Comparison of ENCODE assay signal across 19 mouse cellular contexts in the genomic region with DNA sequence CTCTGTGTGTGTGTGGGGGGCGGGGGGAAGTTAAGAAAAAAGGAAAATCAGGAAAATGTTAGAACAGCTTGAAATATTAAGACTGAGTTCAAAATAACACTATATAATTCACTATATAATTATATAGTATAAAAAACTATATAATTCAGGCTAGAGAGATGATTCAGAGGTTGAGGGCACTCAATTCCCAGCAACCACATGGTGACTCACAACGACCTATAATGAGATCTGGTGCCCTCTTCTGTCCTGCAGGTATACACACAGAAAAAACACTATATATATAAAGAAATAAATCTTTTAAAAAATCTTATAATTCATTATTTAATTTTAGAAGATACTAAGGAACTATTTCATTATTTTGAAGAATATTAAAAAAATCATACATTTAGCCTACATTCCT.
"Had no signal": no experiment of that assay in that cellular context is flagged by ENCODE, and none has a peak within 500 bp of the region (broad histone marks: within the 10 kb centered on the region; RNA-seq: fewer than 3 reads in every experiment).

No protein-coding gene starts in this region.

- ATAC-seq: liver, postnatal 0 days; lung, postnatal 0 days; midbrain, embryonic 16.5 days had no signal

- H3K9ac ChIP-seq: liver, embryonic 15.5 days; liver, postnatal 0 days; lung, embryonic 15.5 days; midbrain, embryonic 12.5 days; neural tube, embryonic 13.5 days; neural tube, embryonic 15.5 days; stomach, embryonic 15.5 days had no signal

- DNase-seq: liver, postnatal 0 days; lung, adult 2 months; lung, postnatal 4 days; midbrain, embryonic 14.5 days; right cerebral cortex, postnatal 14 days; thymus, adult 2 months; thymus, postnatal 14 days; thymus, postnatal 36 days had no signal

- H3K4me2 ChIP-seq: liver, embryonic 15.5 days; lung, embryonic 15.5 days; midbrain, embryonic 12.5 days; neural tube, embryonic 13.5 days; neural tube, embryonic 15.5 days; stomach, embryonic 15.5 days had no signal

- H3K4me1 ChIP-seq: liver, embryonic 15.5 days; lung, embryonic 15.5 days; midbrain, embryonic 10.5 days; midbrain, embryonic 12.5 days; neural tube, embryonic 13.5 days; neural tube, embryonic 15.5 days; stomach, embryonic 15.5 days had no signal

- H3K27me3 ChIP-seq: liver, embryonic 15.5 days; lung, embryonic 15.5 days; midbrain, embryonic 12.5 days; neural tube, embryonic 13.5 days; neural tube, embryonic 15.5 days; stomach, embryonic 15.5 days had no signal

- H3K4me3 ChIP-seq: liver, embryonic 15.5 days; lung, embryonic 15.5 days; midbrain, embryonic 10.5 days; midbrain, embryonic 12.5 days; myocyte; neural tube, embryonic 13.5 days; neural tube, embryonic 15.5 days; stomach, embryonic 15.5 days had no signal

- H3K27ac ChIP-seq: liver, embryonic 15.5 days; lung, embryonic 15.5 days; midbrain, embryonic 10.5 days; midbrain, embryonic 12.5 days; neural tube, embryonic 13.5 days; neural tube, embryonic 15.5 days; stomach, embryonic 15.5 days; stomach, postnatal 0 days had no signal

- H3K9me3 ChIP-seq: liver, embryonic 15.5 days; lung, embryonic 15.5 days; midbrain, embryonic 10.5 days; midbrain, embryonic 12.5 days; neural tube, embryonic 13.5 days; neural tube, embryonic 15.5 days; stomach, embryonic 15.5 days had no signal
